ENCODE assay signal across 8 mouse cellular contexts in the genomic region with DNA sequence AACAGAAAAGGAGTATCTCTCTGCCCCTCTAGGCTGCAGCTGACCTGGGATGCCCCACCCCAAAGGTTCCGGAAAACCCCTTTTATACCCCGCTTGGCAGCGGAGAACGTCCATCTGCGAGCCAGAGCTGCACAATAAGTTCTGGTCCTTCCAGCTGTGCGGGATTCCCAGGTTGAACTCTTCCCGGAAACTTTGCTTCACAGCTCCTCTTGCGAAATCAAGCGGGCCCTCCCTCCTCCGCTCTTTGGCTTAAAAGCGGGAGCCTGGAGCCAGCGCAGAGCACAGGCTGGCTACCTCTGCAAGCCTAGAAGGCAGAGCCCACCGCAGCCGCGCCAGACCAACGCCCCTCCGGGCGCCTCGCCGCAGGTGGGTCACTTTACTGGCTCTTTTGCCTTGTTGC. TPM values are rescaled to one million over a fixed set of nuclear protein-coding genes. Genes with fewer than 3 reads are reported as not detected.
DNase-seq lines count a peak whose midpoint lies in the region; ATAC-seq lines count a peak whose summit lies in the region.

Gene Steap4 (plus strand): TSS at position 282 of the 400 bp plus-strand sequence.

- no peak within 1 kb of the TSS for H3K9ac ChIP-seq in intestine, embryonic 14.5 days (ENCODE audit: low read length)
- no peak within 1 kb of the TSS for H3K9ac ChIP-seq in liver, embryonic 15.5 days
- no peak within 1 kb of the TSS for H3K9ac ChIP-seq in neural tube, embryonic 14.5 days (replicated peaks; ENCODE audit: low read depth, low read length)

- WGBS in intestine, embryonic 14.5 days = 5% methylated on average over 20 of the region's 20 CpGs
- WGBS in liver, embryonic 15.5 days (ENCODE audit: insufficient replicate concordance) = 9% methylated on average over 20 of the region's 20 CpGs
- 5% methylated on average over 20 of the region's 20 CpGs for WGBS in neural tube, embryonic 14.5 days

- peak within 1 kb of the TSS; percentile 52 for H3K4me2 ChIP-seq in intestine, embryonic 14.5 days (ENCODE audit: low read length)
- H3K4me2 ChIP-seq in liver, embryonic 15.5 days = peak within 1 kb of the TSS; percentile 51
- peak within 1 kb of the TSS; percentile 43 for H3K4me2 ChIP-seq in neural tube, embryonic 14.5 days (ENCODE audit: low read depth, low read length)

- DNase-seq in NIH3T3 (ENCODE audit: low read depth) = peak; percentile 61
- peak; percentile 32 to 63 for DNase-seq in gastrocnemius, postnatal 4 days (ENCODE audit: low spot score in 2 of 2)
- DNase-seq in intestine, embryonic 14.5 days (ENCODE audit: low spot score) = peak; percentile 69
- no peak for DNase-seq in cerebellum, adult 11 months

- peak within 1 kb of the TSS; percentile 59 for H3K4me3 ChIP-seq in brown adipose tissue, adult 24 weeks (ENCODE audit: insufficient read depth, low read depth, low read length)
- H3K4me3 ChIP-seq in intestine, embryonic 14.5 days (ENCODE audit: low read depth, low read length) = peak within 1 kb of the TSS; percentile 5
- H3K4me3 ChIP-seq in liver, embryonic 15.5 days (replicated peaks) = peak within 1 kb of the TSS; percentile 24
- peak within 1 kb of the TSS; percentile 6; the same call in 1 of the 2 replicates for H3K4me3 ChIP-seq in neural tube, embryonic 14.5 days (ENCODE audit: low read depth, low read length)

- H3K9me3 ChIP-seq in intestine, embryonic 14.5 days (ENCODE audit: control insufficient read depth, low read length) = no peaks in the 10 kb centered on the region
- no peaks in the 10 kb centered on the region for H3K9me3 ChIP-seq in liver, embryonic 15.5 days (replicated peaks)
- H3K9me3 ChIP-seq in neural tube, embryonic 14.5 days (ENCODE audit: control insufficient read depth, low read length) = no peaks in the 10 kb centered on the region

- H3K36me3 ChIP-seq in intestine, embryonic 14.5 days (ENCODE audit: control insufficient read depth, insufficient read depth, low read length) = no peaks in the 10 kb centered on the region
- no peaks in the 10 kb centered on the region for H3K36me3 ChIP-seq in liver, embryonic 15.5 days (replicated peaks)
- no peaks in the 10 kb centered on the region for H3K36me3 ChIP-seq in neural tube, embryonic 14.5 days (ENCODE audit: control insufficient read depth, insufficient read depth, low read length)

- peaks cover 4% of the 10 kb centered on the region; the same call in 1 of the 2 replicates for H3K4me1 ChIP-seq in brown adipose tissue, adult 24 weeks (ENCODE audit: control insufficient read depth, insufficient read depth, insufficient read length, low read length)
- no peaks in the 10 kb centered on the region for H3K4me1 ChIP-seq in intestine, embryonic 14.5 days (replicated peaks; ENCODE audit: control insufficient read depth, insufficient read depth, low read length)
- H3K4me1 ChIP-seq in liver, embryonic 15.5 days (replicated peaks) = no peaks in the 10 kb centered on the region
- peaks cover 2% of the 10 kb centered on the region; the same call in 1 of the 2 replicates for H3K4me1 ChIP-seq in neural tube, embryonic 14.5 days (ENCODE audit: control insufficient read depth, insufficient read depth, low read length)

- ATAC-seq in intestine, embryonic 14.5 days (replicated peaks; ENCODE audit: low FRiP score, low TSS enrichment, low read depth) = peak; percentile 50; the same call in 1 of the 2 replicates
- ATAC-seq in liver, embryonic 15.5 days (ENCODE audit: insufficient read depth) = no peak
- ATAC-seq in neural tube, embryonic 14.5 days (ENCODE audit: low read depth) = no peak; the same call in 1 of the 2 replicates
- no peak for ATAC-seq in activated CD4-positive, CD25-positive, alpha-beta regulatory T cell, adult 4 months

- no peaks in the 10 kb centered on the region for H3K27me3 ChIP-seq in intestine, embryonic 14.5 days (replicated peaks; ENCODE audit: control insufficient read depth, insufficient read depth, low read length)
- H3K27me3 ChIP-seq in liver, embryonic 15.5 days = no peaks in the 10 kb centered on the region
- H3K27me3 ChIP-seq in neural tube, embryonic 14.5 days (ENCODE audit: control insufficient read depth, insufficient read depth, low read length) = no peaks in the 10 kb centered on the region

- peak within 1 kb of the TSS; percentile 65 for H3K27ac ChIP-seq in brown adipose tissue, adult 24 weeks (replicated peaks; ENCODE audit: low read depth, low read length)
- H3K27ac ChIP-seq in intestine, embryonic 14.5 days (ENCODE audit: low read depth) = no peak within 1 kb of the TSS
- H3K27ac ChIP-seq in liver, embryonic 15.5 days (replicated peaks) = no peak within 1 kb of the TSS
- H3K27ac ChIP-seq in neural tube, embryonic 14.5 days (ENCODE audit: low read depth, low read length) = no peak within 1 kb of the TSS

RNA-seq across cellular contexts. Expression of gene Steap4, which starts in this region (rescaled TPM):
- 63.4 and 127 TPM in 2 replicates for polyA plus RNA-seq in brown adipose tissue, adult 24 weeks (2012; ENCODE audit: insufficient read depth, insufficient read length, missing spikeins)
- total RNA-seq in gastrocnemius, postnatal 4 days (2021) = 10 to 100 TPM; 31.9 to 32.8 TPM
- 0.65 and 1.1 TPM in 2 replicates for polyA plus RNA-seq in intestine, embryonic 14.5 days (2014; fragmentation: Nextera tagmentation; extraction: Ambion mirVana)
- polyA plus RNA-seq in liver, embryonic 15.5 days (2015; fragmentation: Nextera tagmentation; extraction: Ambion mirVana) = 6.4 and 6.9 TPM in 2 replicates
- polyA plus RNA-seq in neural tube, embryonic 14.5 days (2014; fragmentation: Nextera tagmentation; extraction: Ambion mirVana) = 0.22 TPM in 1 of 2 replicates, not detected in the other
- not detected for polyA plus RNA-seq in activated CD4-positive, CD25-positive, alpha-beta regulatory T cell, adult 4 months (2017; shearing (Covaris generic))

Comparison
In these comparisons a context has a peak if more than half of its experiments do, and no peak if none do; other contexts are left out.
1. H3K4me3 ChIP-seq: peak in every context shown above with its lines; median percentile 59 in brown adipose tissue, adult 24 weeks; 24 in liver, embryonic 15.5 days; 6 in neural tube, embryonic 14.5 days; 5 in intestine, embryonic 14.5 days.